ENCODE assay signal across 8 mouse cellular contexts in genomic region chr10:59223890-59224289, GRCm38 (mm10). TPM values are rescaled to one million over a fixed set of nuclear protein-coding genes. Genes with fewer than 3 reads are reported as not detected.
DNase-seq lines count a peak whose midpoint lies in the region; ATAC-seq and TF ChIP-seq lines count a peak whose summit lies in the region.

No protein-coding gene starts in this region.

- H3K27me3 ChIP-seq in kidney, postnatal 0 days (ENCODE audit: insufficient read depth, low read length): no peaks in the 10 kb centered on the region
- no peaks in the 10 kb centered on the region for H3K27me3 ChIP-seq in forebrain, embryonic 11.5 days (ENCODE audit: control insufficient read depth, insufficient read depth, low read length)
- H3K27me3 ChIP-seq in limb, embryonic 10.5 days (ENCODE audit: low read depth, poor library complexity, severe bottlenecking): 0 out of 2 replicates have a peak, but pooled peaks cover 6% of the 10 kb centered on the region
- H3K27me3 ChIP-seq in midbrain, postnatal 0 days (ENCODE audit: insufficient read depth, low read length): no peaks in the 10 kb centered on the region

- H3K9me3 ChIP-seq in kidney, postnatal 0 days (replicated peaks; ENCODE audit: low read length): no peaks in the 10 kb centered on the region
- H3K9me3 ChIP-seq in forebrain, embryonic 11.5 days (ENCODE audit: control insufficient read depth, low read length): no peaks in the 10 kb centered on the region
- H3K9me3 ChIP-seq in limb, embryonic 10.5 days (replicated peaks): no peaks in the 10 kb centered on the region
- H3K9me3 ChIP-seq in midbrain, postnatal 0 days (ENCODE audit: low read length): no peaks in the 10 kb centered on the region

- H3K9ac ChIP-seq in kidney, postnatal 0 days (ENCODE audit: low read depth, low read length): no peak overlapping the region
- H3K9ac ChIP-seq in forebrain, embryonic 11.5 days (ENCODE audit: low read length): no peak overlapping the region
- no peak overlapping the region for H3K9ac ChIP-seq in midbrain, postnatal 0 days (replicated peaks; ENCODE audit: low read length, poor library complexity, severe bottlenecking)

- no peaks in the 10 kb centered on the region for H3K36me3 ChIP-seq in kidney, postnatal 0 days (ENCODE audit: insufficient read depth, low read length)
- H3K36me3 ChIP-seq in forebrain, embryonic 11.5 days (ENCODE audit: control insufficient read depth, insufficient read depth, low read length): no peaks in the 10 kb centered on the region
- peaks cover 12% of the 10 kb centered on the region; the same call in 1 of the 2 replicates for H3K36me3 ChIP-seq in limb, embryonic 10.5 days
- no peaks in the 10 kb centered on the region for H3K36me3 ChIP-seq in midbrain, postnatal 0 days (ENCODE audit: insufficient read depth, low read length)

- ATAC-seq in kidney, postnatal 0 days (replicated peaks; ENCODE audit: low FRiP score, low read depth): no peak
- ATAC-seq in forebrain, embryonic 11.5 days (replicated peaks; ENCODE audit: low FRiP score): no peak
- ATAC-seq in midbrain, postnatal 0 days (ENCODE audit: low FRiP score): no peak

- 0 out of 2 replicates have a peak, but pooled peaks cover 12% of the 10 kb centered on the region for H3K4me1 ChIP-seq in kidney, postnatal 0 days (replicated peaks; ENCODE audit: insufficient read depth, low read length)
- H3K4me1 ChIP-seq in forebrain, embryonic 11.5 days (replicated peaks; ENCODE audit: control insufficient read depth, insufficient read depth, low read length): peaks cover 5% of the 10 kb centered on the region
- peaks cover 21% of the 10 kb centered on the region for H3K4me1 ChIP-seq in limb, embryonic 10.5 days
- H3K4me1 ChIP-seq in midbrain, postnatal 0 days (ENCODE audit: insufficient read depth, low read length): peaks cover 4% of the 10 kb centered on the region; the same call in 1 of the 2 replicates

- TF ChIP-seq CTCF in kidney, postnatal 0 days (IDR thresholded peaks at IDR 0.05; ENCODE audit: low read depth): no peak
- no peak for TF ChIP-seq CTCF in midbrain, postnatal 0 days (IDR thresholded peaks at IDR 0.05)

- H3K27ac ChIP-seq in kidney, postnatal 0 days: no peak overlapping the region
- H3K27ac ChIP-seq in forebrain, embryonic 11.5 days (ENCODE audit: low read depth, low read length): no peak overlapping the region
- H3K27ac ChIP-seq in limb, embryonic 10.5 days: no peak overlapping the region
- H3K27ac ChIP-seq in midbrain, postnatal 0 days (ENCODE audit: low read depth, low read length): no peak overlapping the region

- no peak overlapping the region for H3K4me3 ChIP-seq in kidney, postnatal 0 days (replicated peaks; ENCODE audit: low read depth, low read length)
- H3K4me3 ChIP-seq in forebrain, embryonic 11.5 days (ENCODE audit: low read depth, low read length): no peak overlapping the region
- H3K4me3 ChIP-seq in limb, embryonic 10.5 days: peak overlapping the region; percentile 93
- peak overlapping the region; percentile 87; the same call in 1 of the 2 replicates for H3K4me3 ChIP-seq in midbrain, postnatal 0 days (ENCODE audit: low read depth, low read length)

- no peak for DNase-seq in kidney, postnatal 0 days (ENCODE audit: low spot score)
- no peak for DNase-seq in kidney, adult 11 months
- DNase-seq in forebrain, embryonic 11.5 days (ENCODE audit: low spot score): no peak
- DNase-seq in limb, embryonic 10.5 days (ENCODE audit: low spot score): no peak
- DNase-seq in midbrain, postnatal 0 days (ENCODE audit: low spot score): no peak
- no peak for DNase-seq in gastrocnemius, postnatal 4 days (ENCODE audit: low spot score in 2 of 2)
- no peak for DNase-seq in right cerebral cortex, postnatal 10 days (ENCODE audit: low spot score in 2 of 2)
- DNase-seq in adrenal gland, adult 2 months: no peak

- WGBS in kidney, postnatal 0 days: 58% methylated on average over 4 of the region's 4 CpGs
- WGBS in forebrain, embryonic 11.5 days: 71% methylated on average over 4 of the region's 4 CpGs
- WGBS in limb, embryonic 10.5 days: 68% methylated on average over 4 of the region's 4 CpGs
- WGBS in midbrain, postnatal 0 days: 55% methylated on average over 4 of the region's 4 CpGs

- H3K4me2 ChIP-seq in kidney, postnatal 0 days (ENCODE audit: low read length): peak overlapping the region; percentile 78
- H3K4me2 ChIP-seq in forebrain, embryonic 11.5 days (ENCODE audit: low read depth, low read length, severe bottlenecking): peak overlapping the region; percentile 99; the same call in 1 of the 2 replicates
- peak overlapping the region; percentile 79 for H3K4me2 ChIP-seq in midbrain, postnatal 0 days (ENCODE audit: low read depth, low read length, poor library complexity, severe bottlenecking)

RNA-seq across cellular contexts. Expression of gene Sowahc, which starts 2.1 kb away (rescaled TPM):
- polyA plus RNA-seq in kidney, postnatal 0 days (2015; fragmentation: Nextera tagmentation; extraction: Ambion mirVana): 7.6 and 8.7 TPM in 2 replicates
- polyA plus RNA-seq in forebrain, embryonic 11.5 days (2014; fragmentation: Nextera tagmentation; extraction: Ambion mirVana): 13.7 and 15.2 TPM in 2 replicates
- polyA plus RNA-seq in limb, embryonic 10.5 days (2016; fragmentation: Nextera tagmentation; extraction: Ambion mirVana): 11.1 and 12.1 TPM in 2 replicates
- 32.3 and 34.4 TPM in 2 replicates for total RNA-seq in midbrain, postnatal 0 days (2014; rRNA removed)
- polyA plus RNA-seq in midbrain, postnatal 0 days (2015; fragmentation: Nextera tagmentation; extraction: Ambion mirVana): 13.5 and 14.1 TPM in 2 replicates
- total RNA-seq in gastrocnemius, postnatal 4 days (2021): 1 to 10 TPM; 5.5 to 5.9 TPM
- 10 to 100 TPM; 29.8 to 45.9 TPM for total RNA-seq in adrenal gland, adult 2 months (2021)
- polyA plus RNA-seq in adrenal gland, adult 2 months (2012; rRNA removed): 11.4 and 15.2 TPM in 2 replicates

RNA-seq across cellular contexts. Expression of gene Sept10, which starts 2.2 kb away (rescaled TPM):
- 60.8 and 62.7 TPM in 2 replicates for polyA plus RNA-seq in kidney, postnatal 0 days (2015; fragmentation: Nextera tagmentation; extraction: Ambion mirVana)
- 31.8 and 37.3 TPM in 2 replicates for polyA plus RNA-seq in forebrain, embryonic 11.5 days (2014; fragmentation: Nextera tagmentation; extraction: Ambion mirVana)
- 45.0 and 45.4 TPM in 2 replicates for polyA plus RNA-seq in limb, embryonic 10.5 days (2016; fragmentation: Nextera tagmentation; extraction: Ambion mirVana)
- 7.3 and 12.7 TPM in 2 replicates for total RNA-seq in midbrain, postnatal 0 days (2014; rRNA removed)
- polyA plus RNA-seq in midbrain, postnatal 0 days (2015; fragmentation: Nextera tagmentation; extraction: Ambion mirVana): 8.4 and 9.5 TPM in 2 replicates
- 10 to 100 TPM; 42.5 to 46.4 TPM for total RNA-seq in gastrocnemius, postnatal 4 days (2021)
- total RNA-seq in adrenal gland, adult 2 months (2021): 10 to 100 TPM; 40.9 to 48.2 TPM
- polyA plus RNA-seq in adrenal gland, adult 2 months (2012; rRNA removed): 8.0 and 8.3 TPM in 2 replicates

Comparison
In these comparisons a context has a peak if more than half of its experiments do, and no peak if none do; other contexts are left out.
1. H3K4me3 ChIP-seq: peak in limb, embryonic 10.5 days (single experiment) and midbrain, postnatal 0 days (single experiment); none in kidney, postnatal 0 days (single experiment) and forebrain, embryonic 11.5 days (single experiment).
2. Peak in every context shown above with its lines, with median percentiles within 50 percentile points of each other: H3K4me2 ChIP-seq.